Mouse (Mus musculus) limb, embryonic 14.5 days (tissue): ENCODE measurements at regions not wholly inside any gene's neighbourhood (a gene's known extent, or its start where the extent isn't known, plus 50 kb on each side); places are given as distances from the start of the nearest gene placed in this dataset.

ENCODE experiments used
- ATAC-seq: fragments of 200-750 bp; cut with Nextera tagmentation; 2 replicates; pipeline ENCODE4 v1.8.0; 2017; ENCODE audit warnings: low read depth, moderate number of reproducible peaks, moderate TSS enrichment; ENCODE audit not compliant: low FRiP score
- DNase-seq: peaks from one replicate; pipeline ENCODE4 v3.0.0-alpha.2; 2015; ENCODE audit warnings: low spot score
- H3K27ac ChIP-seq: fragments of 300-500 bp; sonication (generic); replicated peaks from 2 replicates; pipeline ENCODE4 v1.5.1; 2014; ENCODE audit warnings: low read depth, mild to moderate bottlenecking, low read length, moderate library complexity, mixed read lengths
- H3K27me3 ChIP-seq: fragments of 300-500 bp; sonication (generic); 2 replicates; pipeline ENCODE4 v1.6.1; 2014; ENCODE audit warnings: low read length, mixed read lengths; ENCODE audit not compliant: control insufficient read depth, insufficient read depth
- H3K36me3 ChIP-seq: fragments of 300-500 bp; sonication (generic); 2 replicates; pipeline ENCODE4 v1.6.1; 2014; ENCODE audit warnings: mild to moderate bottlenecking, low read length, moderate library complexity, mixed read lengths; ENCODE audit not compliant: control insufficient read depth, insufficient read depth
- H3K4me1 ChIP-seq: fragments of 300-500 bp; sonication (generic); 2 replicates; pipeline ENCODE4 v1.6.1; 2014; ENCODE audit warnings: antibody characterized with exemption, low read length, mixed read lengths; ENCODE audit not compliant: control insufficient read depth, insufficient read depth
- H3K4me2 ChIP-seq: fragments of 300-500 bp; sonication (generic); replicated peaks from 2 replicates; pipeline ENCODE4 v1.6.1; 2014; ENCODE audit warnings: low read depth, mild to moderate bottlenecking, low read length, moderate library complexity; ENCODE audit not compliant: severe bottlenecking
- H3K4me3 ChIP-seq: fragments of 300-500 bp; sonication (generic); replicated peaks from 2 replicates; pipeline ENCODE4 v1.5.1; 2014; ENCODE audit warnings: low read length
- H3K9ac ChIP-seq: fragments of 300-500 bp; sonication (generic); 2 replicates; pipeline ENCODE4 v1.6.1; 2014; ENCODE audit warnings: mild to moderate bottlenecking, low read depth, low read length, moderate library complexity; ENCODE audit not compliant: severe bottlenecking
- H3K9me3 ChIP-seq: fragments of 300-500 bp; sonication (generic); 2 replicates; pipeline ENCODE4 v1.6.1; 2016; ENCODE audit warnings: low read length; ENCODE audit not compliant: control insufficient read depth
- POLR2A ChIP-seq: fragments of 200-500 bp; IDR thresholded peaks from 2 replicates; pipeline ENCODE4 v1.8.0; 2012; ENCODE audit warnings: inconsistent platforms, mild to moderate bottlenecking, moderate library complexity, borderline replicate concordance; ENCODE audit not compliant: insufficient read depth, insufficient read length; ENCODE audit errors: extremely low read depth
- WGBS: fragments of 180-500 bp; shearing (Covaris S2); extraction: QIAGEN DNeasy Blood & Tissue Kit; methylation state at CpG from one replicate; pipeline ENCODE4 v1.1.7; 2014; 5-methylcytosine and 5-hydroxymethylcytosine counted together

DNA sequence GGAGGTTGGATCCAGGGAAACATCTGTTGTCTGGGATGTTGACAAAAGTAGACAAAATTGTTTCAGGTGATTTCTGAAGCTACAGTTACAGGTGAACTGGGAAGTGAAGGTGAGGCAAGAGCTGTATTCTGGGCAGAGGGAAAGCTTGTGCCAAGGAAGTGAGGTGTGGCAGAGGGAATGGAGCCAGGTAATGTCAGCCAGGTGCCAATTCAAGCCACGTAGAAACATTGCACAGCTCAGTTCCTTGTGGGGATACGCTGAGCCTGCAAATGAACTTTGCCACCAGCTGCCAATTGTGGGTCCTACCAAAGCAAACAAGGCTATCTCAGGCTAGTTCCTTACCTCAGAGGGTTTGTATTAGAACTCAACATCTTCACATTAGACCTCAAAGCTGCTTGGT is 410.1 kb downstream of the Fgf9 start:
- no peak overlapping the region for H3K27ac ChIP-seq
- DNase-seq = no peak
- H3K36me3 ChIP-seq = no peaks in the 10 kb centered on the region
- no peaks in the 10 kb centered on the region for H3K9me3 ChIP-seq
- no peak for TF ChIP-seq POLR2A
- ATAC-seq = no peak
- H3K27me3 ChIP-seq = no peaks in the 10 kb centered on the region
- peaks cover 6% of the 10 kb centered on the region for H3K4me1 ChIP-seq
- WGBS = 96% methylated on average over 2 of the region's 2 CpGs
- H3K4me3 ChIP-seq = no peak overlapping the region
- H3K4me2 ChIP-seq = no peak overlapping the region
- H3K9ac ChIP-seq = no peak overlapping the region

DNA sequence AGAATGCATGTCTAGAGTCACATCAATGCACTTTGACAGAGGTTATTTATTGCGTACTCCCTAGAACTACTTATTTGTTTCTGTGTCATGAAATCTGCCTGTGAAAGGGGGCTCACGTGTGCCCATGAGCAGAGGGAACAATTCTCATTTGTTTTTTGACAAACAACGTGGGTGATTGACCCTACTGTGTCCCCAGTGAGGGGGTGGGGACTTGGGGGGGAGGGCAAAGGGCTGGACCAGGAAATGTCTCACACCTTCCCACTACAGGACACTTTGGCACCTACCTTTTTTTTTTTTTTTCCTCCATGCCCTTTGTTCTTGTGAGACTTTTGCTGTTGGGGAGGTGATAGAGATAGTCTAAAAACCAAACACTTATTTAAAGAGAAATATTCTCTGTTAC is 400.3 kb downstream of the Fgf9 start:
- Histone ChIP-seq H3K4me1 (peaks cover 16% of the 10 kb centered on the region), H3K27me3 (no peaks in the 10 kb centered on the region), H3K36me3 (no peaks in the 10 kb centered on the region), H3K27ac (no peak overlapping the region), H3K4me3 (no peak overlapping the region), H3K4me2 (no peak overlapping the region), H3K9ac (no peak overlapping the region), H3K9me3 (no peaks in the 10 kb centered on the region)
- 53% methylated on average over 3 of the region's 3 CpGs for WGBS
- DNase-seq = no peak
- TF ChIP-seq POLR2A = no peak
- no peak for ATAC-seq

DNA sequence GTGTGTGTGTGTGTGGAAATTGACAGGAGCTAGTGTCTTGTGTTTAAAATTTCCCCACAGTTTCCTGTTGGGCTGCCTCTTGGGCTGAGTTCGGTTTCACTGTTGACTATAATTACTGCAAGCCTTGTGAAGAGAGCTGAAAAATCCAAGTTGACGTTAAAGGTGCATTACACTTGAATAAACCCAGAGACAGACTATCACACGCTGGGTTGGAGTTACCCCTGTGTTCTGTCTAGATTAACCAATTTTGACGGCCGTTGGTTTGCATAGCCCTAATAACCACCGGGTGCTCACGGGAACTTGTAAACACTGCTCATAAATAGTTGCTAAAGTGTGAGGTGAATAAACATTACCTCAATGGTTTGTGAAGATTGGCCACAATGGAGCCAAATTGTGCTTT is 398.1 kb downstream of the Fgf9 start:
- no peaks in the 10 kb centered on the region for H3K9me3 ChIP-seq
- H3K4me2 ChIP-seq = no peak overlapping the region
- ATAC-seq (no peak), DNase-seq (no peak)
- no peak overlapping the region for H3K9ac ChIP-seq
- no peak overlapping the region for H3K4me3 ChIP-seq
- H3K4me1 ChIP-seq = peaks cover 13% of the 10 kb centered on the region
- WGBS = 12% methylated on average over 7 of the region's 7 CpGs
- H3K36me3 ChIP-seq = no peaks in the 10 kb centered on the region
- H3K27ac ChIP-seq = no peak overlapping the region
- no peaks in the 10 kb centered on the region for H3K27me3 ChIP-seq
- TF ChIP-seq POLR2A = no peak

DNA sequence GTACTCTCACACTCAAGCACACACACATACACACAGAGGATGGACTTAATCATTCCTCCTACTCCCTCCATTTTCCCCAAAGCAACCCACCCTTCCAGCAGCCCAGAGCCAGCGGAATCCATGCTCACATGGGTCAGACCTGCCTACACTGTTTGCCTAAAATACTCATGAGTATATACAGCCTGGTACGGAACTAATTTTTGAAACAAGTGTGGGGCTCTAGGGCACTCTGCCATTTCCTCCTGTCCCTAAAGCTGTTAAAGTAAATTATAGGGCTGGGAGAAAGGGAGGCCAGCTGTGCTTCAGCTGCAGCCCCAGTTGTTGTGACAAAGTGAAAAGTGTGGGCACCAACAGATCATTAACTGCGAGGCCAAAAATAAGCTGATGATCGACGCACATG is 397.5 kb downstream of the Fgf9 start:
- Histone ChIP-seq H3K4me2 (no peak overlapping the region), H3K36me3 (no peaks in the 10 kb centered on the region), H3K27ac (no peak overlapping the region), H3K27me3 (no peaks in the 10 kb centered on the region), H3K9me3 (no peaks in the 10 kb centered on the region), H3K4me1 (peaks cover 13% of the 10 kb centered on the region), H3K4me3 (no peak overlapping the region), H3K9ac (no peak overlapping the region)
- TF ChIP-seq POLR2A = no peak
- WGBS = 12% methylated on average over 5 of the region's 5 CpGs
- ATAC-seq (no peak), DNase-seq (peak; percentile 56)

DNA sequence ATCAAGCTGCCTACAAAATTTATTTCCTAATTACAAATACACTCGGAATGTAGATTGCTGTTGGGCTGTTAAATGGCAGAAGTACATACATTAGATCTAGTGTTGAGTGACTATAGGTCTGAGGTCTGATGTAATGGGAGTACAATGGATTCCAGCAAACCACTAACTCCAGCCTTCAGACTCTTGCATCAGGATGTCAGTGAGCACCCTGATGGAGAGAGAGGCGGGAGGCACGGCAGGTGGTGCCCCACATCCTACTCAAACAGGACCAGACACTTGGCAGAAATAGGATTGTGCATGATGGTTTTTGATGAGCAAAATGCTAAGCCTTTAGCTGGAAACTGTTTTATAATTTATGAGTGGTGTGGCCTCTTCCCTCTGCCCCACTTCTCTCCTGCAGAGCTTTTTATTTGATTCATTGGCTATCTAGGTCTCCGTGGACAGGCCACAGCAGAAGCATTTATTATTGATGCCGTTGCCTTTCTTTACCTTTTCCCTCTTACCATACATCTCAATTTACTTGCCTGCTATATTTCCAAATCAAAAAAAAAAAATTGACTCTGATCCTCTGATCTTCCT is 376.5 kb downstream of the Fgf9 start:
- ATAC-seq = no peak
- Histone ChIP-seq H3K27me3 (no peaks in the 10 kb centered on the region), H3K36me3 (no peaks in the 10 kb centered on the region), H3K4me3 (no peak overlapping the region), H3K27ac (no peak overlapping the region), H3K4me1 (no peaks in the 10 kb centered on the region), H3K4me2 (no peak overlapping the region), H3K9ac (no peak overlapping the region), H3K9me3 (no peaks in the 10 kb centered on the region)
- no peak for DNase-seq
- 79% methylated on average over 5 of the region's 5 CpGs for WGBS
- no peak for TF ChIP-seq POLR2A

DNA sequence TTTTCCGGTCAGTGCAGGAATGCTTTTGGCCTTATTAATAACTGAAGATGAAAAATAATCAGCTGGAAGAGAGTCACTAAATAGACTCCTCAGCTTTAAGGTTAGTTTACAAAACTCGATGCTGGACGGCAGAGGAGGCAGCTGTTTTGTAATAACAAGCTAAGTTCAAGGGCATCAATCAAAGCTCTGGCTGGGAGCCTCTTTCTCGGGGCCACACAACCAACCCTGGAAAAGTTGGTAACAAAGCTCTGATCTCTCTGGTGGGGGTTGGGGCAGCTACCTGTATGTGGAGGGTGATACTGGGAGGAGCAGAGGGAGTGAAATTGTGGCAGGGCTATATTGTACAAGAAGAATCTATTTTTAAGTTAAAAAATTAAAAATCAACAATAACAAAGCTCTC is 374.1 kb downstream of the Fgf9 start:
- Histone ChIP-seq H3K4me2 (no peak overlapping the region), H3K4me3 (no peak overlapping the region), H3K4me1 (no peaks in the 10 kb centered on the region), H3K9me3 (no peaks in the 10 kb centered on the region), H3K27me3 (no peaks in the 10 kb centered on the region), H3K27ac (no peak overlapping the region), H3K36me3 (no peaks in the 10 kb centered on the region), H3K9ac (no peak overlapping the region)
- TF ChIP-seq POLR2A = no peak
- 49% methylated on average over 4 of the region's 4 CpGs for WGBS
- ATAC-seq = no peak
- no peak for DNase-seq
